Mouse (Mus musculus) cortical plate, adult 2 months (tissue): Measurements from ENCODE around the gene Prpf31.

ENCODE experiments used
- CTCF ChIP-seq: fragments of 200-500 bp; IDR thresholded peaks from 2 replicates; pipeline ENCODE4 v1.5.1; 2011; ENCODE audit warnings: mild to moderate bottlenecking, control low read depth, low read length; ENCODE audit not compliant: insufficient read depth; ENCODE audit errors: extremely low read depth
- POLR2A ChIP-seq: fragments of 200-500 bp; IDR thresholded peaks from 2 replicates; pipeline ENCODE4 v1.6.1; 2011; ENCODE audit warnings: mild to moderate bottlenecking, low read length, control low read depth; ENCODE audit not compliant: insufficient read depth; ENCODE audit errors: extremely low read depth

- TF ChIP-seq POLR2A (no peak), CTCF (no peak)
Measured at GRCm38 (mm10) chr7:3643412-3643811, 13.6 kb downstream of the Prpf31 start.
